17 mouse cellular contexts compared by ENCODE assay signal in genomic region chr2:110452694-110453093, GRCm38 (mm10).
"Had no signal": no experiment of that assay in that cellular context is flagged by ENCODE, and none has a peak within 500 bp of the region (broad histone marks: within the 10 kb centered on the region; RNA-seq: fewer than 3 reads in every experiment).

No protein-coding gene starts in this region.

- H3K9me3 ChIP-seq: lung, embryonic 15.5 days; midbrain, embryonic 13.5 days; midbrain, embryonic 15.5 days; neural tube, embryonic 12.5 days; stomach, embryonic 15.5 days had no signal

- H3K4me3 ChIP-seq: lung, embryonic 15.5 days; megakaryocyte, embryonic 14.5 days; midbrain, embryonic 13.5 days; midbrain, embryonic 15.5 days; neural tube, embryonic 12.5 days; stomach, embryonic 15.5 days had no signal

- H3K27me3 ChIP-seq: lung, embryonic 15.5 days; megakaryocyte, embryonic 14.5 days; midbrain, embryonic 13.5 days; midbrain, embryonic 15.5 days; neural tube, embryonic 12.5 days; stomach, embryonic 15.5 days had no signal

- H3K9ac ChIP-seq: liver, postnatal 0 days; lung, embryonic 15.5 days; midbrain, embryonic 13.5 days; midbrain, embryonic 15.5 days; neural tube, embryonic 12.5 days; stomach, embryonic 15.5 days had no signal

- H3K27ac ChIP-seq: lung, embryonic 15.5 days; macrophage; midbrain, embryonic 13.5 days; midbrain, embryonic 15.5 days; neural tube, embryonic 12.5 days; stomach, embryonic 15.5 days; stomach, postnatal 0 days had no signal

- ATAC-seq: liver, postnatal 0 days; lung, postnatal 0 days; midbrain, embryonic 13.5 days; midbrain, embryonic 15.5 days had no signal

- H3K4me2 ChIP-seq: lung, embryonic 15.5 days; midbrain, embryonic 11.5 days; midbrain, embryonic 13.5 days; midbrain, embryonic 15.5 days; neural tube, embryonic 12.5 days; stomach, embryonic 15.5 days had no signal

- DNase-seq: liver, postnatal 0 days; lung, adult 2 months; lung, postnatal 14 days; lung, postnatal 36 days; right cerebral cortex, postnatal 14 days; thymus, adult 2 months; thymus, postnatal 36 days had no signal

- H3K36me3 ChIP-seq: lung, embryonic 15.5 days; midbrain, embryonic 13.5 days; midbrain, embryonic 15.5 days; neural tube, embryonic 12.5 days; stomach, embryonic 15.5 days had no signal

- H3K4me1 ChIP-seq: lung, embryonic 15.5 days; megakaryocyte, embryonic 14.5 days; midbrain, embryonic 13.5 days; midbrain, embryonic 15.5 days; neural tube, embryonic 12.5 days; stomach, embryonic 15.5 days had no signal
